Mouse (Mus musculus) colon, adult 2 months (tissue): ENCODE results near the gene Sf3b6. TPM values are rescaled to one million over a fixed set of nuclear protein-coding genes. Genes with fewer than 3 reads are reported as not detected.

Source experiments
- polyA plus RNA-seq: library from polyadenylated mRNA; depleted of rRNA; stranded (reverse); fragments of >200 nt; gene quantifications from 2 replicates; pipeline ENCODE4 v1.2.3, GENCODE M21; 2012; rRNA removed

The Sf3b6 gene
- polyA plus RNA-seq: 36.7 and 37.3 TPM in 2 replicates

GRCm38 (mm10) chr12:4817361-4818101 is at the start of gene Sf3b6:
Sf3b6 (plus strand) TSS chr12:4817544.

GRCm38 (mm10) chr12:4768492-4769332 is 48.6 kb upstream of the Sf3b6 start, which contains the start of the genes Pfn4 and Fam228b:
Pfn4 (plus strand) TSS chr12:4769022.
Fam228b (minus strand) TSS chr12:4769267.

DNA sequence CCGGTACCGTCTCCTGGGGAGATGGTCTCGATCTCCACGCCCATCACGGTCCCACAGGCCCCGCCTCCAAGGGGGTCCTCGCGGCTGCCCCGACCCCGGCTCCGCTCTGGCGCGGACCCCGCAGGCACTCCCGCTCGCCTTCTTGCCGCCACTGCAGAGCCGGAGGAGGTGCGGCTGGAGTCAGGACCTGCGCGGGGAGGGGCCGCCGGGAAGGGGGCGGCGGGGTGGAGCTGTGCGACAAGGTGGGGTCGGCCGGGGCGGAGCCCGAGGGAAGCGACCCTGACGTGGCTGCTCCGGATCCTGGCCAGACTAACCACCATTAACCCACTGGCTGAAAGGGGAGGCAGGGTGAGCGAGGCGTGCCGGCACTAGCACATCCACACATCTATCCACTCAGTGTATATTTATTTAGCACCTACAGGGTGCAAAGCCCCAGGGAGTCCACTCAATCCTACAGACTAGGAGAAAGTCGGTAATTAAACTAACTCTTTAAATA is 24.1 kb downstream of the Sf3b6 start, which contains the start of gene Fkbp1b:
Gene Fkbp1b (minus strand): TSS at position 200 of the 496 bp plus-strand sequence.

DNA sequence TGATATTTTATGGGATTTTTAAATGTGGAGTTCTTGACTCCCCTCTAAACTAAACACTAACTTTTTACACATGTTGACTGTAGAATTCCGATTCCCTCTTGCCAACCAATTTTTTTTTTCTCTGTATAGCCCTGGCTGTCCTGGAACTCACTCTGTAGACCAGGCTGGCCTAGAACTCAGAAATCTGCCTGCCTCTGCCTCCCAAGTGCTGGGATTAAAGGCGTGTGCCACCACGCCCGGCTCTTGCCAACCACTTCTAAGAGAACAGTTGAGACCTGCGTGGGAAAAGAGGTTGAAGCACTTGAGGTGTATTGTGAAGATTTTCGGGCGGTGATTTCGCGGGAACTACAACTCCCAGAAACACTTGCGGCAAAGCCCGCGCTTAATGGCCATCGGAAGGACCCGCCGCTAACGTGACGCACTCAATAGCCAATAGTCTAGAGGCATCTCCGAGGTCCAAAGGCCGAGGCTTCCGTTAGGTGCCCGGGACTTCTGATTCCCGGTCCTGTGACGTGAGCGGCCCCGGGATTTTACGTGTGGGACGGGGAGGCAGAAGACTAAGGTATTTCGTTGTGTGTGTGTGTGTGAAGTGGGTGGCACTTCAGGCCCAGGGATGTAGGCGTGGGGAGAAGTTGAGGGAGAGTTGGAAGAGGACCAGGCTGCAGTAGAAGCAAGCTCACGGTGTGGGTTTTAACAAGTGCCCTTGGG is 25.7 kb downstream of the Sf3b6 start, which contains the start of gene Wdcp:
Gene Wdcp (plus strand): TSS at position 414 of the 708 bp plus-strand sequence.

GRCm38 (mm10) chr12:4874161-4874927 is 57.0 kb downstream of the Sf3b6 start, which contains the start of gene Mfsd2b:
Mfsd2b (minus strand) TSS chr12:4874359.

Other genes with a start within 250 kb of the Sf3b6 start
- 17.4 and 17.5 TPM in 2 replicates for gene Itsn2, start 224.9 kb upstream of the Sf3b6 start, polyA plus RNA-seq
- not detected in 2 replicates for gene Gm3625, start 224.6 kb upstream of the Sf3b6 start, polyA plus RNA-seq
- not detected in 2 replicates for gene Fam228a, start 79.1 kb upstream of the Sf3b6 start, polyA plus RNA-seq
- 0.07 and 0.10 TPM in 2 replicates for gene Pfn4, start 48.5 kb upstream of the Sf3b6 start, polyA plus RNA-seq
- 0.08 and 0.23 TPM in 2 replicates for gene Fam228b, start 48.3 kb upstream of the Sf3b6 start, polyA plus RNA-seq
- 7.6 and 9.2 TPM in 2 replicates for gene Fkbp1b, start 24.0 kb downstream of the Sf3b6 start, polyA plus RNA-seq
- gene Wdcp, start 25.8 kb downstream of the Sf3b6 start, polyA plus RNA-seq: 3.0 and 3.3 TPM in 2 replicates
- 1.9 and 2.6 TPM in 2 replicates for gene Mfsd2b, start 56.8 kb downstream of the Sf3b6 start, polyA plus RNA-seq
- 7.8 and 8.4 TPM in 2 replicates for gene Ubxn2a, start 90.2 kb downstream of the Sf3b6 start, polyA plus RNA-seq
- 14.4 and 16.1 TPM in 2 replicates for gene Atad2b, start 99.8 kb downstream of the Sf3b6 start, polyA plus RNA-seq